Mouse (Mus musculus): ENCODE results near the gene Tgm6.
A peak's percentile ranks its signal among the peaks of the same experiment; 100 is the strongest.

Gene Tgm6

GRCm38 (mm10) chr2:130178706-130179506 lies 66.7 kb downstream of the Tgm6 start, which contains the start of gene Snrpb:
Snrpb (minus strand) TSS chr2:130179403.
- peak; percentile 70 to 77 for DNase-seq

GRCm38 (mm10) chr2:130179507-130180019 lies 67.3 kb downstream of the Tgm6 start:
- no peak for DNase-seq

- DNase-seq = no peak
These were observed 76.2 kb downstream of the Tgm6 start for GRCm38 (mm10) chr2:130188391-130188790.

- DNase-seq = no peak
These were observed 82.7 kb downstream of the Tgm6 start, which contains the start of gene Tmc2 for GRCm38 (mm10) chr2:130194894-130195293. Tmc2 (plus strand) TSS chr2:130195194.

GRCm38 (mm10) chr2:130200961-130201360 lies 88.7 kb downstream of the Tgm6 start:
- no peak for DNase-seq
